Mouse (Mus musculus) megakaryocyte, embryonic 14.5 days (primary cell): Measurements from ENCODE around the gene Rbm20.

Experiments
- FLI1 ChIP-seq: IDR thresholded peaks from 2 replicates; pipeline ENCODE4 v1.6.1; 2012; ENCODE audit warnings: low read length, inconsistent platforms, mixed read lengths
- GATA1 ChIP-seq: IDR thresholded peaks from 3 replicates; pipeline ENCODE4 v1.6.1; 2012; ENCODE audit warnings: mixed read lengths, low read length, inconsistent platforms, borderline replicate concordance

DNA sequence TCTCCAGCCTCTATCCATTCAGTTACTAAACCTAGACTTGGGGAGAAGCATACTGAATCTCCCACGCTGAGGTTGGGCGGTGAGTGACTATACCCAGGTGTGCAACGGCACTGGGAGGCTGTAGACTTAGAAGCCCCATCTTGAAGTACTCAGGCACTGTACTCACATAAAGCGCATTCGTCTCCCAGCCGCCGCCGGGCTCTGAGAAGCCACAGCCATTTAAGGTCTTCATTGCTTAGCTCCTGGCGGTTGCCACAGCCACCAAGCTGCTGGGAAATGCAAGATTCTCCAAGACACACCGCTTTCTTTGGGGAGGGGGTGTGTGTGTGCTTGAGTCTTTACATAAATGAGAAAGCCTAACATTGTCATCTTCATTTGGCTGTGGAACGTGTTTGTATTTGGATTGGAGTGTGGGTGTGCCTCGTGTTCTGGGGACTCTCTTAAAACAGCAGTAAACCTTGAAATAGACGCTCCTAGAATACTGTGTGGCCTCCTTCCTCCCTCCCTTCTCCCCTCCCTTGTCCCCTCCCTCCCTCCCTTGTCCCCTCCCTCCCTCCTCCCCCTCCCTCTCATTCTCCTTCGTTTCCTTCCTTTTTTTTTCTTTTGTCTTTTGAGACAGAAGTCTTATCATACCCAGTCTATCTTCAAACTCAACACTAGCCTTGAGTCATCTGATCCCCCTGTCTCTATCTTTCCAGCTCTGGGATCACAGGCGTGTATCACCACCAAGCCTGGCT lies 131.1 kb downstream of the Rbm20 start:
- TF ChIP-seq GATA1 (no peak), FLI1 (no peak)
